Mouse (Mus musculus) G1E (cell line): ENCODE measurements around the gene Card10.

Source experiments
- CTCF ChIP-seq: IDR thresholded peaks from 2 replicates; pipeline ENCODE4 v1.5.1; 2012; ENCODE audit warnings: low read depth, low read length, inconsistent platforms, mixed read lengths
- TAL1 ChIP-seq: conservative IDR thresholded peaks from 2 replicates; pipeline ENCODE4 v1.6.1; 2012; ENCODE audit warnings: low read depth, low read length, inconsistent platforms, mixed read lengths

- TF ChIP-seq CTCF (no peak), TAL1 (no peak)
Measured at GRCm38 (mm10) chr15:78761112-78761511, 41.7 kb downstream of the Card10 start.
